Mouse (Mus musculus): ENCODE results near the gene Smco1. TPM values are rescaled to one million over a fixed set of nuclear protein-coding genes. Genes with fewer than 3 reads are reported as not detected.

The Smco1 gene
- total RNA-seq, 1 experiment = not detected

DNA sequence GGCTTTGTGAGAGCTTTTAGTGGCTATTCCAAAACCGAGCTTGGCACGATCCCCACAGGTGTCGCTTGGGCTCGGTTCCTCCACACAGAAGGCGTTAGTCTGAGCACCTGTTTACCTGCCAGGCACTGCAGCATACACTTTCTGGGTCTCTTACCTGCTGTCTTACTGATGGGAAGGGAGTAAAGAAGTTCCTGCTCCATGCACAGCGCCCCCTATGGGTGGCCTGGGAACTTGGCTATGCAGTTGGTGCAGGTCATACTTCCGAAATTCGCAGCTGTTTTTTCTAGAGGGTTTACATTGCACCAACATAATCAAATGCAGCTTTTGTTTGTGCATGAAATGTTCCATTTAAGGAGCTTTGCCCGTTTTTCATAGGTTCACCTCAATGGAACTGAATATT, 2.1 kb downstream of the Smco1 start:
- H3K9me3 ChIP-seq (ENCODE audit: control insufficient read depth, insufficient read depth, low read depth, low read length) = no peaks in the 10 kb centered on the region
- peaks cover 0 to 9% of the 10 kb centered on the region in 2 experiments; a peak in 3 of 4 replicates for H3K4me1 ChIP-seq (ENCODE audit: control insufficient read depth in 2 of 2, insufficient read depth in 2 of 2, low read length in 2 of 2, poor library complexity in 1 of 2)
- H3K9ac ChIP-seq (ENCODE audit: insufficient read depth, low read depth, low read length, poor library complexity, severe bottlenecking) = no peak overlapping the region
- TF ChIP-seq HCFC1 (IDR thresholded peaks at IDR 0.05; ENCODE audit: borderline replicate concordance, insufficient read depth, low read length) (no peak), ZC3H11A (IDR thresholded peaks at IDR 0.05; ENCODE audit: borderline replicate concordance, low read depth, low read length) (no peak), MAFK (IDR thresholded peaks at IDR 0.05; ENCODE audit: insufficient read depth, low read depth, low read length) (no peak), CHD2 (IDR thresholded peaks at IDR 0.05; ENCODE audit: low read depth, low read length) (no peak), ZNF384 (IDR thresholded peaks at IDR 0.05; ENCODE audit: low read depth, low read length) (no peak)
- peak; percentile 68 for DNase-seq (ENCODE audit: low read depth, low spot score)
- in situ Hi-C loops (cut with MboI; ENCODE audit: low sequenced_read_pairs in 2 of 2, unreplicated experiment in 2 of 2) = no loop called here
- H3K36me3 ChIP-seq (ENCODE audit: control insufficient read depth, insufficient read depth, low read length, poor library complexity, severe bottlenecking) = no peaks in the 10 kb centered on the region
- no peak overlapping the region for H3K4me3 ChIP-seq (ENCODE audit: insufficient read depth in 1 of 2, low read depth in 1 of 2, low read length in 2 of 2, poor library complexity in 1 of 2, severe bottlenecking in 1 of 2)
- no peak overlapping the region for H3K27ac ChIP-seq (ENCODE audit: insufficient read depth, low read depth, low read length, poor library complexity, severe bottlenecking)

DNA sequence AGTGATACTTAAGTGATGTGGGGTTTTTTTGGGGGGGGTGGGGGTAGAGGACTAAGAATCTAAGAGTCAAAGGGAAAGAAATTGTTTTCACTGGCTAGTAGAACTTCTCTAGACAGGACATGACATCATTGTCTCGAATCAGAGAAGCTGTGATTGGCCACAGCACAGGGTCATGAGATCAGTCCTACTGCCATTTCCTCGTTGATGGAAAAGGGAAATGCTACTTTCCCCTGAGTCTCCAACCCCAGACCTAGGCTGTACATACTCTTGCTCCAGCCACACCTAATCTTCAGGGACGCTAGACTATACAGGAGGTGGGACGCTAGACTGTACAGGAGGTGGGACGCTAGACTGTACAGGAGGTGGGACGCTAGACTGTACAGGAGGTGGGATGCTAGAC, 3.8 kb downstream of the Smco1 start:
- TF ChIP-seq CHD2 (IDR thresholded peaks at IDR 0.05; ENCODE audit: low read depth, low read length) (no peak), ZC3H11A (IDR thresholded peaks at IDR 0.05; ENCODE audit: borderline replicate concordance, low read depth, low read length) (no peak), HCFC1 (IDR thresholded peaks at IDR 0.05; ENCODE audit: borderline replicate concordance, insufficient read depth, low read length) (no peak), ZNF384 (IDR thresholded peaks at IDR 0.05; ENCODE audit: low read depth, low read length) (no peak), MAFK (IDR thresholded peaks at IDR 0.05; ENCODE audit: insufficient read depth, low read depth, low read length) (no peak)
- Histone ChIP-seq H3K9ac (ENCODE audit: insufficient read depth, low read depth, low read length, poor library complexity, severe bottlenecking) (0 out of 2 replicates have a peak overlapping the region, but pooled peaks have one; percentile 19), H3K36me3 (ENCODE audit: control insufficient read depth, insufficient read depth, low read length, poor library complexity, severe bottlenecking) (peaks cover 2% of the 10 kb centered on the region), H3K4me3 (ENCODE audit: insufficient read depth in 1 of 2, low read depth in 1 of 2, low read length in 2 of 2, poor library complexity in 1 of 2, severe bottlenecking in 1 of 2) (peak overlapping the region; percentile 32 to 39; a peak in 3 of 4 replicates), H3K4me1 (ENCODE audit: control insufficient read depth in 2 of 2, insufficient read depth in 2 of 2, low read length in 2 of 2, poor library complexity in 1 of 2) (peaks cover 0 to 9% of the 10 kb centered on the region in 2 experiments; a peak in 3 of 4 replicates), H3K27ac (ENCODE audit: insufficient read depth, low read depth, low read length, poor library complexity, severe bottlenecking) (no peak overlapping the region), H3K9me3 (ENCODE audit: control insufficient read depth, insufficient read depth, low read depth, low read length) (no peaks in the 10 kb centered on the region)
- DNase-seq (ENCODE audit: low read depth, low spot score) = no peak
- in situ Hi-C loops (cut with MboI; ENCODE audit: low sequenced_read_pairs in 2 of 2, unreplicated experiment in 2 of 2) = no loop called here

DNA sequence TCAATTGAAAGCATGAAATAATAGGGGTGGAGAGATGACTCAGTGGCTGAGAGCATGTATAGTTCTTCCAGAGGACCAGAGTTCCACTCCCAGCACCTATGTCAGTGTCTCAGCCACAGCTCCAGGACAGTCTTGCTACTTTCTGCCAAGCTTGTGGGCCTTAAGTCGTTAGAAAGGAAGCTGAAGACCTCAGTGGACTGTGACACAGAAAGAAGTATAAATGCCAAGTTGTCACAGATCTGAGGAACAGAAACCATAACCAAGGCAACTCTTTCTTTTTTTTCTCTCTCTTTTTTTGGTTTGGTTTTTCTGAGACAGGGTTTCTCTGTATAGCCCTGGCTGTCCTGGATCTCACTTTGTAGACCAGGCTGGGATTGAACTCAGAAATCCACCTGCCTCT, 4.6 kb downstream of the Smco1 start:
- TF ChIP-seq ZC3H11A (IDR thresholded peaks at IDR 0.05; ENCODE audit: borderline replicate concordance, low read depth, low read length) = no peak
- no peak for TF ChIP-seq ZNF384 (IDR thresholded peaks at IDR 0.05; ENCODE audit: low read depth, low read length)
- no peak for TF ChIP-seq MAFK (IDR thresholded peaks at IDR 0.05; ENCODE audit: insufficient read depth, low read depth, low read length)
- TF ChIP-seq HCFC1 (IDR thresholded peaks at IDR 0.05; ENCODE audit: borderline replicate concordance, insufficient read depth, low read length) = no peak
- TF ChIP-seq CHD2 (IDR thresholded peaks at IDR 0.05; ENCODE audit: low read depth, low read length) = no peak
- H3K9ac ChIP-seq (ENCODE audit: insufficient read depth, low read depth, low read length, poor library complexity, severe bottlenecking) = no peak overlapping the region
- H3K4me1 ChIP-seq (ENCODE audit: control insufficient read depth in 2 of 2, insufficient read depth in 2 of 2, low read length in 2 of 2, poor library complexity in 1 of 2) = peaks cover 0 to 9% of the 10 kb centered on the region in 2 experiments; a peak in 3 of 4 replicates
- in situ Hi-C loops (cut with MboI; ENCODE audit: low sequenced_read_pairs in 2 of 2, unreplicated experiment in 2 of 2) = no loop called here
- no peaks in the 10 kb centered on the region for H3K9me3 ChIP-seq (ENCODE audit: control insufficient read depth, insufficient read depth, low read depth, low read length)
- no peak overlapping the region for H3K27ac ChIP-seq (ENCODE audit: insufficient read depth, low read depth, low read length, poor library complexity, severe bottlenecking)
- H3K36me3 ChIP-seq (ENCODE audit: control insufficient read depth, insufficient read depth, low read length, poor library complexity, severe bottlenecking) = peaks cover 5% of the 10 kb centered on the region
- DNase-seq (ENCODE audit: low read depth, low spot score) = no peak
- H3K4me3 ChIP-seq (ENCODE audit: insufficient read depth in 1 of 2, low read depth in 1 of 2, low read length in 2 of 2, poor library complexity in 1 of 2, severe bottlenecking in 1 of 2) = no peak overlapping the region

DNA sequence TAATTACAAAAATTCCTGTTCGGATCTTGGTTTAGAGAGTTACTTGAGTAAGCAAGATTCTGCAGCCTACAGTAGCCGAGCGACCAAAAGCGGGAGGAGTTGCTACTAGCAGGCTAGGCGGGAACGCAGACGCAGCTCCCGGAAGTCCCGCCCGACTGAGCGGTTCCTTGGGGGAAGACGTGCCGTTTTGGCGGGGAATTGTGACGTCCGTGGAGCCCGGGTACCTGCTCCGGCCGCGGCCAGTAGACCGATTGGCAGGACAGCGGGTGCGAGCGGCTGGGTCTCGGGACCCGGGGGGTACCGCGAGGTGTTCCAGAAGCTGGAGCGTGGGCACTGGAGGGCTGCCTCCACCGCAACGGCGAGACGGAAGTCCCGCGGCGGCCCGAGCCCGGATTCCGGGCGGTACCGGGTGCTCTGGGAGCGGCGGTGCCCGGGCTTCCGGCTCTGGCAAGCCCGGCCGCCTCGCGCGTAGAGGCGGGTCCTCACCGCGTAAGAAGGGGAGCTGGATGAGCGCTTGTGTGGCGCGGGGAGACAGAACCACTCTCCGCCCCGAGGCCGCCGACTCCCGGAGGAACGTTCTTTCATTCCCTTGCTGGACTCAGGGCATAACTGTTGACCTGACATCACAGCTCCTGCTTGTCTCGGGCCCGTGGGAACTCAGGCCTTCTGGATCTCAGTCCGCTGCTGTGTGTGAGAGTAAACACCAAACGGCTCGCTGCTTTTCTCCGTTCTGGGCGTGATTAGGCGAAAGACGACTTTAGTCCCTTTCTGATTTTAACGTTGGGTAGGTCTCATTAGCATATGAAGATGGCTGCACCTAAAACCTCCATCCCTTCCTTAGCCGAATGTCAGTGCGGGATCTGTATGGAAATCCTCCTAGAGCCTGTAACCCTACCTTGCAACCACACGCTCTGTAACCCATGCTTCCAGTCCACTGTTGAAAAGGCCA, 6.3 kb downstream of the Smco1 start, which contains the start of gene Rnf168:
Rnf168 (plus strand) TSS at position 152 of the 949 bp plus-strand sequence.
- Histone ChIP-seq H3K27ac (ENCODE audit: insufficient read depth, low read depth, low read length, poor library complexity, severe bottlenecking) (peak within 1 kb of the TSS; percentile 99), H3K36me3 (ENCODE audit: control insufficient read depth, insufficient read depth, low read length, poor library complexity, severe bottlenecking) (peaks cover 5% of the 10 kb centered on the region), H3K9ac (ENCODE audit: insufficient read depth, low read depth, low read length, poor library complexity, severe bottlenecking) (peak within 1 kb of the TSS; percentile 100), H3K4me1 (ENCODE audit: control insufficient read depth in 2 of 2, insufficient read depth in 2 of 2, low read length in 2 of 2, poor library complexity in 1 of 2) (peaks cover 0 to 9% of the 10 kb centered on the region in 2 experiments; a peak in 3 of 4 replicates), H3K9me3 (ENCODE audit: control insufficient read depth, insufficient read depth, low read depth, low read length) (no peaks in the 10 kb centered on the region), H3K4me3 (ENCODE audit: insufficient read depth in 1 of 2, low read depth in 1 of 2, low read length in 2 of 2, poor library complexity in 1 of 2, severe bottlenecking in 1 of 2) (peak within 1 kb of the TSS; percentile 92 to 99)
- in situ Hi-C loops (cut with MboI; ENCODE audit: low sequenced_read_pairs in 2 of 2, unreplicated experiment in 2 of 2) = no loop called here
- TF ChIP-seq ZNF384 (IDR thresholded peaks at IDR 0.05; ENCODE audit: low read depth, low read length) = no peak
- TF ChIP-seq HCFC1 (IDR thresholded peaks at IDR 0.05; ENCODE audit: borderline replicate concordance, insufficient read depth, low read length) = peak; percentile 64; the same call in 1 of the 2 replicates
- TF ChIP-seq MAFK (IDR thresholded peaks at IDR 0.05; ENCODE audit: insufficient read depth, low read depth, low read length) = no peak
- peak; percentile 72 for DNase-seq (ENCODE audit: low read depth, low spot score)

Measured in ES-E14 (cell line).